Mouse (Mus musculus): ENCODE measurements at regions not wholly inside any gene's neighbourhood (a gene's known extent, or its start where the extent isn't known, plus 50 kb on each side); places are given as distances from the start of the nearest gene placed in this dataset.

DNA sequence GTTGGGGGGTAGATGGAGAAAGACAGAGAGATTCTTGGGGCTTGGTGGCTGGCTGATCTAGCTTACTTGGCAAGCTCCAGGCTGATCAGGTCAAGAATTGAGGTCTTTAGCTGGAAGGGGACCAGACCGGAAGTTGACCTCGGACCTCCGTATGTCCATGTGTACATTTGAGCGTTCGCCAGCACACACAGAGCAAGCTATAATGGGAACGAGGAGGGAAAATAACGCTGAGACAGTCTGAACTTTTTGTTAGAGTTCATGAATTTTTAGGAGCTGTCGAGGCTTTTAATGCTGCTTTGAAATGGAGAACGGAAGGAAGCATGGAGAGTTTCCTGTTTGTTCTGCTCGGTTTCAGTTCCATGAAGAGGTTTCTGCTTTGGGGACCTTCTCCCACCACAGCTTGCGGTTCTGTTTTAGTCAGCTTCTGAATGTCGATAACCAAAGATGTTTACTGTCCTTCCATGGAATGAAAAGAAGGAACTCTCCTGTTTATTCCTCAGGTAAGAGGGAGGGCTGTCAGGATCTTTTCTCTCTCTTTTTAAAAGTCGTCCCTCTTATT lies 226.0 kb upstream of the Pkn2 start:
- ATAC-seq (replicated peaks; ENCODE audit: low FRiP score): no peak
- Histone ChIP-seq H3K27me3 (replicated peaks; ENCODE audit: control insufficient read depth, insufficient read depth, low read length) (peaks cover 7% of the 10 kb centered on the region), H3K36me3 (ENCODE audit: control insufficient read depth, insufficient read depth, low read length) (no peaks in the 10 kb centered on the region), H3K9me3 (ENCODE audit: control insufficient read depth, low read length) (no peaks in the 10 kb centered on the region), H3K4me2 (no peak overlapping the region), H3K27ac (ENCODE audit: low read depth, low read length) (no peak overlapping the region), H3K9ac (ENCODE audit: low read depth, low read length) (no peak overlapping the region), H3K4me1 (replicated peaks; ENCODE audit: control insufficient read depth, insufficient read depth, low read length) (no peaks in the 10 kb centered on the region), H3K4me3 (ENCODE audit: low read depth, low read length) (no peak overlapping the region)
- DNase-seq (ENCODE audit: low spot score): no peak
- WGBS: 74% methylated on average over 13 of the region's 13 CpGs

DNA sequence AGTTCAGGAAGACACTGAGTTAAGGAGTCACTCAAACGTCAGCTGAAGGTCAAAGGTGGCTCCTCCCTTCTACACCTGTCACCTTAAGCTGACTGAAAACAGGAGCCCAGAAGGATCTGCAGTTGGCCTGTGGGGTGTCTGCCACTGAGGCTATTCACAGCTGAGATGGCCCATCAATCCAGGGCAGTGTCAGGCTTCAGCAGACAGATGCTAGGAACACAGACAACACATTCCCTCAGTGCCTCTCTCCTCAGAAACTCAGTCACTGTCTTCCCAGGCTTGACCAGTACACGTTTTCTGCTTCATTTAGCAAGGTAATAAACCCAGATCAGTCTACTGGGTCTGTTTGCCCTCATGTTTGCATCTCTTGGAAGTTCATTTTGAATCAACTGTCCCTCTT lies 222.9 kb upstream of the Pkn2 start:
- no peak for DNase-seq (ENCODE audit: low spot score)
- Histone ChIP-seq H3K27me3 (replicated peaks; ENCODE audit: control insufficient read depth, insufficient read depth, low read length) (peaks cover 28% of the 10 kb centered on the region), H3K4me1 (replicated peaks; ENCODE audit: control insufficient read depth, insufficient read depth, low read length) (no peaks in the 10 kb centered on the region), H3K36me3 (ENCODE audit: control insufficient read depth, insufficient read depth, low read length) (no peaks in the 10 kb centered on the region), H3K9me3 (ENCODE audit: control insufficient read depth, low read length) (no peaks in the 10 kb centered on the region), H3K27ac (ENCODE audit: low read depth, low read length) (no peak overlapping the region), H3K9ac (ENCODE audit: low read depth, low read length) (no peak overlapping the region), H3K4me3 (ENCODE audit: low read depth, low read length) (no peak overlapping the region), H3K4me2 (no peak overlapping the region)
- WGBS: 28% methylated on average over 2 of the region's 2 CpGs
- no peak for ATAC-seq (replicated peaks; ENCODE audit: low FRiP score)

DNA sequence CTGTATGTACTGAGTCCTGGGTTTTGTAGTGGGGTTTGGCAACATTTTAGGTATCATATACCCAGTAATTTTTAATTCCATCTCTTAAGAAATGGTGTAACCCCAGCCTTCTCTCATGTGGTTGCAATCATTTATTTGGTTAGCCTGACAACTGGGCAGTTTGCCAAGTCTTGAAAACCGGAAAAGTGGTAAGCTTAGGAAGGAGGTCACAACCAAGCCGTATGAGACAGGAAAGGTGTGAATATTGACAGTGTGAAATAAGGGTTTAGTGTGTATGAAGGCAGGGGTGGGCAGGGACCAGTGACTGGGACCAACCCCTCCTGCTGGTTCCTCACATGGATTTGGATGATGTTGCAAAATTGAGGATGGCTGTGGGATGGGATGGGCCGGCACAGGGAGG lies 221.5 kb upstream of the Pkn2 start:
- Histone ChIP-seq H3K9me3 (ENCODE audit: control insufficient read depth, low read length) (no peaks in the 10 kb centered on the region), H3K4me1 (replicated peaks; ENCODE audit: control insufficient read depth, insufficient read depth, low read length) (no peaks in the 10 kb centered on the region), H3K27me3 (replicated peaks; ENCODE audit: control insufficient read depth, insufficient read depth, low read length) (peaks cover 30% of the 10 kb centered on the region), H3K9ac (ENCODE audit: low read depth, low read length) (no peak overlapping the region), H3K36me3 (ENCODE audit: control insufficient read depth, insufficient read depth, low read length) (no peaks in the 10 kb centered on the region), H3K27ac (ENCODE audit: low read depth, low read length) (no peak overlapping the region), H3K4me2 (no peak overlapping the region), H3K4me3 (ENCODE audit: low read depth, low read length) (no peak overlapping the region)
- DNase-seq (ENCODE audit: low spot score) (no peak), ATAC-seq (replicated peaks; ENCODE audit: low FRiP score) (0 out of 2 replicates have a peak, but pooled peaks have one; percentile 14)
- WGBS: 42% methylated on average over 3 of the region's 3 CpGs

DNA sequence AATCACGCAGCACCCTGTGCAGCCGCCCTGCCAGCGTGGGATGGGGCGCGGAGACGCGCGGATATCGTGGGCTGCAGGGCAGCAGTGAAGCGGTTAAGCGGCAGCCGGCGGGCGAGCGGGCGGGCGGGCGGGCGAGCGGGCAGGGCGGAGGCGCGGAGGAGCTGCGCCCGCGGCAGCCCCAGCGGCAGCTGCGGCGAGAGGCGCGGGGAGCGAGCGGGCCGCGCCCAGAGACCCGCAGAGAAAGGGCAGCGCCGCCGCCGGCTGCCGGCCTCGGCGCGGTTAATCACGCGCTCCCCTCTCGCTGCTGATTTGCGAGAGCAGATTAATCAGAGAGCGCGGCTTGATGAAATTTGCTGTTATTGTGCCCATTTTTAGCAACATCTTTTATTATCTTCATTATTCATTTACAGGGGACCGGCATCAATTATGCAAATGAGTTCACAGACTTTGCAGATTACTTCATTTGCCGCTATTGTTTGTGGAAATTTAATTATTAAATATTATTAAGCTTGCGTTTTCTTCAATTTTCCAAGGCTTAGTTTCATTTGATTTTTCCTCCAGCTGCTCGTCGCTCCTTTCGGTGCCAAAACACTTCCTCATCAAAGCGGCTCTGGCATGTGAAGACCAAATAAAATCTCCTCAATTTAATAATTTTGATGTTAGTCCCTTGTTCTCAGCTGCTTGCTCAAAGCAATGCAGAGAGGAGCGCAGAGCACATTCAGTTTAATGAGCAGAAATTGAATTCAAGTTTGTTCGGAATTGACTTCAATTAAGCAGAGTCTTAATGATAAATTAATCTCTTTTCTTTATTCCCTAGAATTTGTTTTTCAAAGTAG lies 219.2 kb upstream of the Pkn2 start:
- no peaks in the 10 kb centered on the region for H3K4me1 ChIP-seq (replicated peaks; ENCODE audit: control insufficient read depth, insufficient read depth, low read length)
- DNase-seq (ENCODE audit: low spot score) (no peak), ATAC-seq (replicated peaks; ENCODE audit: low FRiP score) (no peak; the same call in 1 of the 2 replicates)
- H3K27ac ChIP-seq (ENCODE audit: low read depth, low read length): no peak overlapping the region
- peak overlapping the region; percentile 69 for H3K4me2 ChIP-seq
- peak overlapping the region; percentile 52 for H3K4me3 ChIP-seq (ENCODE audit: low read depth, low read length)
- WGBS: 4% methylated on average over 59 of the region's 59 CpGs
- H3K27me3 ChIP-seq (replicated peaks; ENCODE audit: control insufficient read depth, insufficient read depth, low read length): peaks cover 30% of the 10 kb centered on the region
- no peak overlapping the region for H3K9ac ChIP-seq (ENCODE audit: low read depth, low read length)
- H3K9me3 ChIP-seq (ENCODE audit: control insufficient read depth, low read length): no peaks in the 10 kb centered on the region
- H3K36me3 ChIP-seq (ENCODE audit: control insufficient read depth, insufficient read depth, low read length): no peaks in the 10 kb centered on the region

DNA sequence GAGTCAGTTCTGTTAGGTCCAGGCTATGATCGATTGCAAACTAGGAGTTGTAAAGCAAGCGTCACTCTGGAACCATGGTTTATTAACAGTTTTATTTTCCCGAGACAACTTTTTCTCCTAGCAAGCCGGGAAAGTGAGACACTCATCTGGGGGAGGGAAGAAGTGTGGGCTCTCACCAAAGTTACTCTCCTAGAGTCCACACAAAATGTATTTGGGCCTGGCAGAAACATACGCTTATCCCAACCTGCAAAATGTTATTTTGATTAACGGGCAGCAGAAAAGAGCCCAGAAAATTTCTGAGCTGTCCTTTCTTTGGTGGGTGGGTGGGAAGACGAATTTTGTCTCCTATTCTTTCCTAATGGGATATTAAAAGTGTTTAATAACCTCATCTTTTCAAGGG lies 218.4 kb upstream of the Pkn2 start:
- Histone ChIP-seq H3K27me3 (replicated peaks; ENCODE audit: control insufficient read depth, insufficient read depth, low read length) (peaks cover 30% of the 10 kb centered on the region), H3K4me1 (replicated peaks; ENCODE audit: control insufficient read depth, insufficient read depth, low read length) (no peaks in the 10 kb centered on the region), H3K4me3 (ENCODE audit: low read depth, low read length) (no peak overlapping the region), H3K27ac (ENCODE audit: low read depth, low read length) (no peak overlapping the region), H3K4me2 (peak overlapping the region; percentile 69; the same call in 1 of the 2 replicates), H3K9me3 (ENCODE audit: control insufficient read depth, low read length) (no peaks in the 10 kb centered on the region), H3K36me3 (ENCODE audit: control insufficient read depth, insufficient read depth, low read length) (no peaks in the 10 kb centered on the region), H3K9ac (ENCODE audit: low read depth, low read length) (no peak overlapping the region)
- DNase-seq (ENCODE audit: low spot score) (no peak), ATAC-seq (replicated peaks; ENCODE audit: low FRiP score) (no peak)
- 73% methylated on average over 7 of the region's 7 CpGs for WGBS

DNA sequence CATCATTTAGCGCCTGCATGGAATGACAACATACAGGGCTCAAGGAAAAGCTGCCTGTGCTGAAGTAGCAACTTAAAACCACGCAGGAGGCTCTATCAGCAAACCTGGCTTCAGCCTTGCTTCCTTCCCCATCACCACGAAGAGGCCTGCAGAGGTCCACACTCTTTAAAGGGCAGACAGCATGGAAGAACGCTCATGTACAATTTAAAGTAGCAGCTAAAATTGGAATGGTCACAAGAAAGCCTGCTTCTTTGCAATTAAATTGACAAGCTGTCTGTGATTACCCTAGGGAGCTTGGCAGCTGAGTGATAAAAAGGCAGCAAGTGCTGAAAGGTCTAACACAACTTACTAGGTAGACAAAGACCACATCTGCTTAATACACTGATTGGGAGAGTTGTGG lies 210.4 kb upstream of the Pkn2 start:
- H3K4me2 ChIP-seq: no peak overlapping the region
- no peak for DNase-seq (ENCODE audit: low spot score)

DNA sequence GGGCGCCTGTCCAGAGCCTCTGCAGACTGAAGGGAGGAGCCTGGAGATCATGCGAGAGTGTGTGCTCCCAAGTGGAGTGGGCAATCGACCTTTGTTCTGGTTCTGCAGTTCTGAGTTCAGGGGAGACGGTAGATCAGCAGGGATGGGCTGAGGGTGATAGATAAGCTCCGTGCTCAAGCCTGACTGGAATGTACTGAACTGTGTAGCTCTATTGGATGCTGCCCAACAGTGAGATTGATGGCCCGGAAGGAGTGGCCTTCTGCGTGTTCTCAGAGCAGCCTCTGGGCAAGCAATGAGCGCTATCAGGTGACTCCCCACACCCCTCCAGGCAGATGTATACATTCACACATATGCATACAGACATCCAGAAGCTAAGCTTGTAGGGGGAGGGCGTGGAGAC lies 209.1 kb upstream of the Pkn2 start:
- WGBS: 45% methylated on average over 9 of the region's 9 CpGs
- peak; percentile 36; the same call in 1 of the 2 replicates for ATAC-seq (replicated peaks; ENCODE audit: low FRiP score)
- no peak overlapping the region for H3K4me3 ChIP-seq (ENCODE audit: low read depth, low read length)
- H3K36me3 ChIP-seq (ENCODE audit: control insufficient read depth, insufficient read depth, low read length): no peaks in the 10 kb centered on the region
- H3K27me3 ChIP-seq (replicated peaks; ENCODE audit: control insufficient read depth, insufficient read depth, low read length): no peaks in the 10 kb centered on the region
- H3K4me2 ChIP-seq: no peak overlapping the region
- 0 out of 2 replicates have a peak, but pooled peaks cover 3% of the 10 kb centered on the region for H3K4me1 ChIP-seq (replicated peaks; ENCODE audit: control insufficient read depth, insufficient read depth, low read length)
- DNase-seq (ENCODE audit: low spot score): no peak
- no peak overlapping the region for H3K9ac ChIP-seq (ENCODE audit: low read depth, low read length)
- H3K9me3 ChIP-seq (ENCODE audit: control insufficient read depth, low read length): no peaks in the 10 kb centered on the region
- no peak overlapping the region for H3K27ac ChIP-seq (ENCODE audit: low read depth, low read length)

More for the DNA sequence above, 210.4 kb upstream of the Pkn2 start:
- no peak overlapping the region for H3K4me3 ChIP-seq (ENCODE audit: low read depth, low read length)
- H3K27ac ChIP-seq (ENCODE audit: low read depth, low read length): no peak overlapping the region
- 45% methylated on average over 4 of the region's 4 CpGs for WGBS
- no peaks in the 10 kb centered on the region for H3K27me3 ChIP-seq (replicated peaks; ENCODE audit: control insufficient read depth, insufficient read depth, low read length)
- no peaks in the 10 kb centered on the region for H3K9me3 ChIP-seq (ENCODE audit: control insufficient read depth, low read length)
- 0 out of 2 replicates have a peak, but pooled peaks cover 3% of the 10 kb centered on the region for H3K4me1 ChIP-seq (replicated peaks; ENCODE audit: control insufficient read depth, insufficient read depth, low read length)
- no peak overlapping the region for H3K9ac ChIP-seq (ENCODE audit: low read depth, low read length)
- ATAC-seq (replicated peaks; ENCODE audit: low FRiP score): no peak
- no peaks in the 10 kb centered on the region for H3K36me3 ChIP-seq (ENCODE audit: control insufficient read depth, insufficient read depth, low read length)

DNA sequence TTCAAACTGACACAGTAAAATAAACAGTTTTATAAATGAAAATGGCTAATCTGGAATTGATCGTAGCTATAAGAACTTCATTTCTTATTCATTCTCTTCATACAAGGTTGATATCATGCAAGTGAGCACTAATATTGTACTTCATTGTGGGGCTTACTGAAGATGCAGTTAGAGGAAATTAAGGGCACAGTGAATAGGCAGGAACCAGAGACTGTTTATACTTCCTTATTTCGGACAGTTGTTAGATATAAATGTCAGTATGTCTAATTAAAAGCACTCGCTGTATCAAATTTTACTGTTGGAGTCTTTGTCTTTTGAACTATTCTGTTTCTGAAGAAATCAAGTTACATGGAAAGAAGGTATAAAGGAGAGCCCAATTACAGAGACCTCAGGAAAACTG lies 208.5 kb upstream of the Pkn2 start:
- H3K27me3 ChIP-seq (replicated peaks; ENCODE audit: control insufficient read depth, insufficient read depth, low read length): no peaks in the 10 kb centered on the region
- H3K4me1 ChIP-seq (replicated peaks; ENCODE audit: control insufficient read depth, insufficient read depth, low read length): 0 out of 2 replicates have a peak, but pooled peaks cover 3% of the 10 kb centered on the region
- no peak for ATAC-seq (replicated peaks; ENCODE audit: low FRiP score)
- H3K4me2 ChIP-seq: no peak overlapping the region
- no peak for DNase-seq (ENCODE audit: low spot score)
- H3K4me3 ChIP-seq (ENCODE audit: low read depth, low read length): no peak overlapping the region
- H3K9ac ChIP-seq (ENCODE audit: low read depth, low read length): no peak overlapping the region
- 78% methylated on average over 3 of the region's 3 CpGs for WGBS
- H3K9me3 ChIP-seq (ENCODE audit: control insufficient read depth, low read length): no peaks in the 10 kb centered on the region
- no peaks in the 10 kb centered on the region for H3K36me3 ChIP-seq (ENCODE audit: control insufficient read depth, insufficient read depth, low read length)
- H3K27ac ChIP-seq (ENCODE audit: low read depth, low read length): no peak overlapping the region

DNA sequence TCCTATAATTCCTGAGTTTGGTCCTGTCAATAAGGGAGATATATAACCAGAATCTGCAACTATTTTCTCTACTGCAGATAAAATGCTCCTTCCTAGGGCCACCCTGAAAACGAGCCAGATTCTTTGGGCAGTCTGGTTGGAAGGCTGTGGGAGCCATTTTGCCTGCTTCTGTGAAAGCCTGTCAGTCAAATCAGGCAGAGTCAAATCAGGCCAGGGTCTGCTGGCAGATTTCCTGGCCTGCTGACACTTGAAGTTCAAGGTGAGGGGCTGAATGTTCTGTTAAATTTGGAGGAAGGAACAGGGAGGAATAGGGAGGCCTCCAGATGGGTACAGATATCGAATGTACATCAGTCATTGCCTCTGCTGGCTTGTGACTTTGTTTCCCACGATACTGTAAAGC lies 206.0 kb upstream of the Pkn2 start:
- no peak overlapping the region for H3K27ac ChIP-seq (ENCODE audit: low read depth, low read length)
- H3K9me3 ChIP-seq (ENCODE audit: control insufficient read depth, low read length): no peaks in the 10 kb centered on the region
- ATAC-seq (replicated peaks; ENCODE audit: low FRiP score) (no peak), DNase-seq (ENCODE audit: low spot score) (no peak)
- H3K27me3 ChIP-seq (replicated peaks; ENCODE audit: control insufficient read depth, insufficient read depth, low read length): no peaks in the 10 kb centered on the region
- no peak overlapping the region for H3K4me3 ChIP-seq (ENCODE audit: low read depth, low read length)
- 73% methylated on average over 3 of the region's 3 CpGs for WGBS
- H3K4me1 ChIP-seq (replicated peaks; ENCODE audit: control insufficient read depth, insufficient read depth, low read length): 0 out of 2 replicates have a peak, but pooled peaks cover 3% of the 10 kb centered on the region
- H3K4me2 ChIP-seq: no peak overlapping the region
- no peaks in the 10 kb centered on the region for H3K36me3 ChIP-seq (ENCODE audit: control insufficient read depth, insufficient read depth, low read length)
- H3K9ac ChIP-seq (ENCODE audit: low read depth, low read length): no peak overlapping the region
